Mouse (Mus musculus): Measurements from ENCODE around the gene Zfp950. TPM values are rescaled to one million over a fixed set of nuclear protein-coding genes. Genes with fewer than 3 reads are reported as not detected.

Zfp950 gene
- polyA plus RNA-seq, 1 experiment, result 4.1 TPM

DNA sequence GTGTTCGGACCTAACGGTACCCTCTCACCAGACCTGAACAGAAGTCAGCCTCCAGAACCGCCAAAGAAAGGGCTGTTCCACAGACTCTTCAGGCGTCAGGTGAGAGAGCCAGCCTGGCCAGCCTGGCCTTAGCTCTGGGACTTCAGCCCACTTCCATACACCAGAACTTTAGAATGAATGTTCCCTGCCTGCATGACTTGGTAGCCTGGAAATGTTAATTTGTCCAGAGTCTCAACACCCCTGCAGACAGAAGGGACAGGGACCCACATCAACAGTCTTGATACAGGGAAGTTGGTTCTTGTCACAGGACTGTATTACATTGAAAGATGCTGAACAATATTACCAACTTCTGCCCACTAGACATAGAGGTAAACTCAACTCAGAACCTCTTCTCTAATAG, 50.1 kb downstream of the Zfp950 start:
- H3K4me3 ChIP-seq, result no peak overlapping the region
- H3K36me3 ChIP-seq (ENCODE audit: control insufficient read depth, insufficient read depth), result no peaks in the 10 kb centered on the region
- no peak overlapping the region for H3ac ChIP-seq (ENCODE audit: control insufficient read depth, insufficient read length)
- TF ChIP-seq MYOG (IDR thresholded peaks at IDR 0.05; ENCODE audit: control insufficient read depth in 1 of 3, insufficient read depth in 1 of 3, insufficient read length in 2 of 3, low read depth in 2 of 3), result no peak
- no peak for TF ChIP-seq E2F4 (IDR thresholded peaks at IDR 0.05; ENCODE audit: insufficient read depth)
- no peak for TF ChIP-seq POLR2AphosphoS2 (IDR thresholded peaks at IDR 0.05; ENCODE audit: insufficient read length, low read depth)
- no peak for TF ChIP-seq TCF3 (IDR thresholded peaks at IDR 0.05; ENCODE audit: insufficient read length, low read depth)
- TF ChIP-seq MAX (IDR thresholded peaks at IDR 0.05; ENCODE audit: low read depth), result no peak
- TF ChIP-seq MYOD1 (IDR thresholded peaks at IDR 0.05; ENCODE audit: control insufficient read depth in 1 of 3, insufficient read length in 2 of 3, low read depth in 2 of 3), result no peak
- no peak for TF ChIP-seq TCF12 (IDR thresholded peaks at IDR 0.05; ENCODE audit: insufficient read depth, poor library complexity, severe bottlenecking)
- TF ChIP-seq CEBPB (IDR thresholded peaks at IDR 0.05; ENCODE audit: insufficient read depth, poor library complexity, severe bottlenecking), result no peak
- no peak for TF ChIP-seq POLR2A (IDR thresholded peaks at IDR 0.05; ENCODE audit: insufficient read length, low read depth)
- no peak for TF ChIP-seq REST (IDR thresholded peaks at IDR 0.05; ENCODE audit: insufficient read depth, insufficient read length)
- TF ChIP-seq SRF (IDR thresholded peaks at IDR 0.05; ENCODE audit: control insufficient read depth, insufficient read length, low read depth), result no peak
- TF ChIP-seq USF1 (IDR thresholded peaks at IDR 0.05; ENCODE audit: low read depth), result no peak
- H3K79me2 ChIP-seq (ENCODE audit: control insufficient read depth, insufficient read depth), result no peaks in the 10 kb centered on the region
- no peaks in the 10 kb centered on the region for H3K27me3 ChIP-seq (ENCODE audit: control insufficient read depth, insufficient read depth, insufficient read length)
- H3K4me2 ChIP-seq (ENCODE audit: low read depth), result no peak overlapping the region

DNA sequence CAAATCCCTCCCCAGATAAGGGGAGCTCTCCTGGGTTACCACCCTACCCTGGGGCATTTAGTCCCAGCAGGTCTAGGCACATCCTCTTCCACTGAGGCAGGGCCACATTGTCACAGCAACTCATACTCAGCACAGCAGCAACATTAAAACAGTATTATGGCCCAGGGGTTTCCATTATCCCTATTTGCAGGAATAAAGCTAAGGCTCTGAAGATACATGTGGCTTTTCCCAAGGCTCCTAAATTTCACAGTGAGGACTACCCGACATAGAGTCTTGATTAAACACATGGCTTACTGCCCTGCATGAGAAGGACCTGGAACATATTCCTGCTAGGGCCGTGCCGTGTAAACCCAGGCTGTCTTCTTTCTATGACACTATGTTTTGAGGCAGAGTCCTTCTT, 51.6 kb downstream of the Zfp950 start:
- Histone ChIP-seq H3K27me3 (ENCODE audit: control insufficient read depth, insufficient read depth, insufficient read length) (no peaks in the 10 kb centered on the region), H3K36me3 (ENCODE audit: control insufficient read depth, insufficient read depth) (no peaks in the 10 kb centered on the region), H3K4me3 (no peak overlapping the region), H3ac (ENCODE audit: control insufficient read depth, insufficient read length) (no peak overlapping the region), H3K79me2 (ENCODE audit: control insufficient read depth, insufficient read depth) (no peaks in the 10 kb centered on the region), H3K4me2 (ENCODE audit: low read depth) (no peak overlapping the region)
- TF ChIP-seq MAX (IDR thresholded peaks at IDR 0.05; ENCODE audit: low read depth) (no peak), SRF (IDR thresholded peaks at IDR 0.05; ENCODE audit: control insufficient read depth, insufficient read length, low read depth) (no peak), POLR2AphosphoS2 (IDR thresholded peaks at IDR 0.05; ENCODE audit: insufficient read length, low read depth) (no peak), CEBPB (IDR thresholded peaks at IDR 0.05; ENCODE audit: insufficient read depth, poor library complexity, severe bottlenecking) (no peak), USF1 (IDR thresholded peaks at IDR 0.05; ENCODE audit: low read depth) (no peak), MYOD1 (IDR thresholded peaks at IDR 0.05; ENCODE audit: control insufficient read depth in 1 of 3, insufficient read length in 2 of 3, low read depth in 2 of 3) (no peak), E2F4 (IDR thresholded peaks at IDR 0.05; ENCODE audit: insufficient read depth) (no peak)

DNA sequence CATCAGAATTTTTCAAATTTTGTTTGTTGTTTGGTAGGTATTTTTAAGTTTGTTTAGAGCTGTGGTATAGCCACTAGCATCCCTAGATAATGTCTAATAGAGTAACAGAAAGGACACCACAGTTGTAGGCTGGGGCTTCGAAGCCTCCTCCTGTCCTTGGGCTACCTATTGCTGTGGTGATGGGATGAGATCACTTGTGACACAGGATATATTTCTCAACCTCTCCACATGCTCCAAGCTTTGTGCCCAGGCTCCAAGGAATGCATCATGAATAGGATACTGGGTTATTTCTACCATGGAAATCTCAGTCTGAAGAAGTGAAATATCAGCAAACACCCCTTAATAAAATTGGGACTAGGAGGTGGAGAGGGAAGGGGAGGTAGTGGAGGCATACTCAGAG, 52.9 kb downstream of the Zfp950 start:
- Histone ChIP-seq H3K27me3 (ENCODE audit: control insufficient read depth, insufficient read depth, insufficient read length) (no peaks in the 10 kb centered on the region), H3K79me2 (ENCODE audit: control insufficient read depth, insufficient read depth) (no peaks in the 10 kb centered on the region), H3K36me3 (ENCODE audit: control insufficient read depth, insufficient read depth) (no peaks in the 10 kb centered on the region), H3K4me3 (no peak overlapping the region), H3ac (ENCODE audit: control insufficient read depth, insufficient read length) (no peak overlapping the region), H3K4me2 (ENCODE audit: low read depth) (no peak overlapping the region)
- no peak for TF ChIP-seq CEBPB (IDR thresholded peaks at IDR 0.05; ENCODE audit: insufficient read depth, poor library complexity, severe bottlenecking)
- no peak for TF ChIP-seq REST (IDR thresholded peaks at IDR 0.05; ENCODE audit: insufficient read depth, insufficient read length)
- TF ChIP-seq MYOD1 (IDR thresholded peaks at IDR 0.05; ENCODE audit: control insufficient read depth in 1 of 3, insufficient read length in 2 of 3, low read depth in 2 of 3), result no peak
- TF ChIP-seq SRF (IDR thresholded peaks at IDR 0.05; ENCODE audit: control insufficient read depth, insufficient read length, low read depth), result no peak
- no peak for TF ChIP-seq POLR2AphosphoS2 (IDR thresholded peaks at IDR 0.05; ENCODE audit: insufficient read length, low read depth)

DNA sequence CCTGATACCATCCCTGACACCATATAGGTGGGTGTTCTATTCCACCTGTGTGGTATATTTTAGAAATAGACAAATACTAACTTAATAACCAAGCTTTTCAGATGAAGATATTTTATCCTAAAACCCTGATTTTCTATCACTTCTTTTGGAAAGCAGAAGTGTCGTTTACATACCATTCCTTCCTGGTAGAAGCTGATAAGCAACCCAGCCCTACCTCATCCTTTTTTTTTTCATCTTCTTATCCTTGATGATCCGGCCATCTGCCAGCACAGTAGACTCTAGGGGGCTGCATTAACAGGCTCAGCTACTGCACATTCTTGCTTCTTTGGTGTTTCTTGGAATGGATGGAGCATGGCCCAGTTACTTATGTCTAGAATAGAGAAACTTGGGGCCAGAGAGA, 55.4 kb downstream of the Zfp950 start:
- no peaks in the 10 kb centered on the region for H3K36me3 ChIP-seq (ENCODE audit: control insufficient read depth, insufficient read depth)

More for the DNA sequence above, 55.4 kb downstream of the Zfp950 start:
- TF ChIP-seq E2F4 (IDR thresholded peaks at IDR 0.05; ENCODE audit: insufficient read depth) (no peak), POLR2A (IDR thresholded peaks at IDR 0.05; ENCODE audit: insufficient read length, low read depth) (no peak), SRF (IDR thresholded peaks at IDR 0.05; ENCODE audit: control insufficient read depth, insufficient read length, low read depth) (no peak), USF1 (IDR thresholded peaks at IDR 0.05; ENCODE audit: low read depth) (no peak), MYOG (IDR thresholded peaks at IDR 0.05; ENCODE audit: control insufficient read depth in 1 of 3, insufficient read depth in 1 of 3, insufficient read length in 2 of 3, low read depth in 2 of 3) (no peak), MYOD1 (IDR thresholded peaks at IDR 0.05; ENCODE audit: control insufficient read depth in 1 of 3, insufficient read length in 2 of 3, low read depth in 2 of 3) (no peak), CEBPB (IDR thresholded peaks at IDR 0.05; ENCODE audit: insufficient read depth, poor library complexity, severe bottlenecking) (no peak), TCF3 (IDR thresholded peaks at IDR 0.05; ENCODE audit: insufficient read length, low read depth) (no peak), TCF12 (IDR thresholded peaks at IDR 0.05; ENCODE audit: insufficient read depth, poor library complexity, severe bottlenecking) (no peak), REST (IDR thresholded peaks at IDR 0.05; ENCODE audit: insufficient read depth, insufficient read length) (no peak), MAX (IDR thresholded peaks at IDR 0.05; ENCODE audit: low read depth) (no peak), POLR2AphosphoS2 (IDR thresholded peaks at IDR 0.05; ENCODE audit: insufficient read length, low read depth) (no peak)
- H3ac ChIP-seq (ENCODE audit: control insufficient read depth, insufficient read length), result no peak overlapping the region
- H3K4me2 ChIP-seq (ENCODE audit: low read depth), result no peak overlapping the region
- no peaks in the 10 kb centered on the region for H3K27me3 ChIP-seq (ENCODE audit: control insufficient read depth, insufficient read depth, insufficient read length)
- no peak overlapping the region for H3K4me3 ChIP-seq
- no peaks in the 10 kb centered on the region for H3K79me2 ChIP-seq (ENCODE audit: control insufficient read depth, insufficient read depth)

All from myocyte (in vitro differentiated cells).